Mouse (Mus musculus): ENCODE data around the gene Ddx24. TPM values are rescaled to one million over a fixed set of nuclear protein-coding genes. Genes with fewer than 3 reads are reported as not detected.

Ddx24 gene
- polyA plus RNA-seq, 1 experiment from 2014 or later: 47.5 TPM

DNA sequence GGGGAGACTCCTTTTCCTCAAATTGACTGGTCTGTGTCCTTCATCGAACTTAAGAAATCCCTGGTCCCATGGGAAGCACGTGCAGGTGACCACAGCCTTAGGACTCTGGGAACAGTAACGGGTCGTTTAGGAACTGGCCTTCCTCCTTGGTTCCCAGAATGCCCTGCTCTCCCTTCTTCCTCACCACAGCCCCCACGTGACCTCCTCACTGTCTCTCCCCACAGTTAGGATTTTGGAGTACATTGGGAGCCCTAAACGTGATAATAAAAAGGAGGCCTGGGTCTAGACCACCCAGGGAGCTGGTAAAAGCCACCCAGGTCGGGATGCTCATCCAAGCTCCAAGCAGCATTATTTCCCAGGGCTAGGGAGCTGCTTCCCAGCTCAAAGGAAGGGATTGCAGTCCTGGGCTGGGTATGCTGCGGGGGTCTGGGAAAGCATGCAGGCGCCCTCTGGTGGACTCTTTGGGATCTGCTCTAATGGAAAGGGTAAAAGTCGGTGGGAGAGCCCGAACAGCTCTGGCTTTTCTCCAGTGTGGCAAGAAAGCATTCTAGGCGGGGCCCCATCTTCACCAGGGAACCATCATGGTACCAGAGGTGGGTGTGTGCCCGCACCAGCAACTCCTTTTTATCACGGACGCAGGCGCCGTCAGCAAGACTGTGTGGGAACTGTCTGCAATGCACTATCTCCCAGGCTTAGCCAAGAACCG is 57.9 kb downstream of the Ddx24 start:
- peak overlapping the region; percentile 64 for H3K4me2 ChIP-seq
- H3K4me3 ChIP-seq (replicated peaks): peak overlapping the region; percentile 32
- no peak overlapping the region for H3K27ac ChIP-seq (replicated peaks)
- H3K9ac ChIP-seq: no peak overlapping the region
- H3K36me3 ChIP-seq (replicated peaks): no peaks in the 10 kb centered on the region
- WGBS (ENCODE audit: insufficient replicate concordance): 12% methylated on average over 18 of the region's 18 CpGs
- H3K4me1 ChIP-seq (replicated peaks): peaks cover 14% of the 10 kb centered on the region
- H3K9me3 ChIP-seq (replicated peaks): no peaks in the 10 kb centered on the region
- ATAC-seq (ENCODE audit: insufficient read depth): peak; percentile 63
- H3K27me3 ChIP-seq: peaks cover 19% of the 10 kb centered on the region

DNA sequence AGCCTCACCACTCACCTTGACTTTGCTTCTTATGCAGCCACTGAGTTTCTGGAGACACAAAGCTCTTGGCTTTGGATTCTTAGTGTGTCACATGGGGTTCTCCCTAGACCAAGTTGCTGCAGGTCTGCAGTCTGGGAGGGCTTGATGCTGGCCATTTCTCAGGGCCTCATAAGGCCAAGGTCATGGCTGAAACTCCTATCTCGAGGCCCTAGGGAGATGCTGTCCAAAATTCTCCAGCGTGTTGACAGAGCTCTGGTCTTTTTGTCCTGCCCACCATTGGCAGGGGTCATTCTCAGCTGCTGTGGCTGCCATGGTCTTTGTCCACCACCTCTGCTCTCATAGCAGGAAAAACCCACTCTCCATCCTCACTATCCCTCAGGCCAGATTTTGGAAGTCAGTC is 58.5 kb downstream of the Ddx24 start:
- H3K27me3 ChIP-seq: peaks cover 19% of the 10 kb centered on the region
- H3K36me3 ChIP-seq (replicated peaks): no peaks in the 10 kb centered on the region
- H3K4me3 ChIP-seq (replicated peaks): no peak overlapping the region
- no peak overlapping the region for H3K4me2 ChIP-seq
- H3K9me3 ChIP-seq (replicated peaks): no peaks in the 10 kb centered on the region
- peaks cover 14% of the 10 kb centered on the region for H3K4me1 ChIP-seq (replicated peaks)
- H3K27ac ChIP-seq (replicated peaks): no peak overlapping the region
- 53% methylated on average over 2 of the region's 2 CpGs for WGBS (ENCODE audit: insufficient replicate concordance)
- H3K9ac ChIP-seq: no peak overlapping the region
- ATAC-seq (ENCODE audit: insufficient read depth): no peak

DNA sequence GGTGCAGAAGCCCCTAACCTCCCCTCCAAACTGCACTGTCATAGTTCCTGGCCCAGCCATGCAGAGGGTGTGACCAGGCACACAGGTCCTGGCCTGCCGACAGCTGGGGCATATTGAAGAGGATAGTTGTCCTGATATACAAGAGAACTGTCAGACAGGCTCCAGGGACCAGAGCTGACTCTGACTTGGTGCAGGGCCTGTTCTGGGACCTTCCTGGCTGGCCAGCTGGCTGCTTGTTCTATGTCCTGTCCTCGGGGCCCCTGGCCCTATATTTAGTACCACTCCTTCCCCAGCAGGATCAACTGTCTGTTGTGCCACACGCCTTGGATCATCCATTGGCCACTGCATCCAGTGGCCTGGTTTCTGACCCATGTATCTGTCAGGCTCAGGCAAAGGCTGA is 63.3 kb downstream of the Ddx24 start:
- H3K27me3 ChIP-seq: peaks cover 10% of the 10 kb centered on the region; the same call in 1 of the 2 replicates
- no peaks in the 10 kb centered on the region for H3K9me3 ChIP-seq (replicated peaks)
- no peak overlapping the region for H3K4me3 ChIP-seq (replicated peaks)
- no peaks in the 10 kb centered on the region for H3K36me3 ChIP-seq (replicated peaks)
- H3K4me1 ChIP-seq (replicated peaks): no peaks in the 10 kb centered on the region
- H3K9ac ChIP-seq: no peak overlapping the region
- no peak overlapping the region for H3K4me2 ChIP-seq
- no peak overlapping the region for H3K27ac ChIP-seq (replicated peaks)
- WGBS (ENCODE audit: insufficient replicate concordance): 41% methylated on average over 3 of the region's 3 CpGs
- no peak for ATAC-seq (ENCODE audit: insufficient read depth)

DNA sequence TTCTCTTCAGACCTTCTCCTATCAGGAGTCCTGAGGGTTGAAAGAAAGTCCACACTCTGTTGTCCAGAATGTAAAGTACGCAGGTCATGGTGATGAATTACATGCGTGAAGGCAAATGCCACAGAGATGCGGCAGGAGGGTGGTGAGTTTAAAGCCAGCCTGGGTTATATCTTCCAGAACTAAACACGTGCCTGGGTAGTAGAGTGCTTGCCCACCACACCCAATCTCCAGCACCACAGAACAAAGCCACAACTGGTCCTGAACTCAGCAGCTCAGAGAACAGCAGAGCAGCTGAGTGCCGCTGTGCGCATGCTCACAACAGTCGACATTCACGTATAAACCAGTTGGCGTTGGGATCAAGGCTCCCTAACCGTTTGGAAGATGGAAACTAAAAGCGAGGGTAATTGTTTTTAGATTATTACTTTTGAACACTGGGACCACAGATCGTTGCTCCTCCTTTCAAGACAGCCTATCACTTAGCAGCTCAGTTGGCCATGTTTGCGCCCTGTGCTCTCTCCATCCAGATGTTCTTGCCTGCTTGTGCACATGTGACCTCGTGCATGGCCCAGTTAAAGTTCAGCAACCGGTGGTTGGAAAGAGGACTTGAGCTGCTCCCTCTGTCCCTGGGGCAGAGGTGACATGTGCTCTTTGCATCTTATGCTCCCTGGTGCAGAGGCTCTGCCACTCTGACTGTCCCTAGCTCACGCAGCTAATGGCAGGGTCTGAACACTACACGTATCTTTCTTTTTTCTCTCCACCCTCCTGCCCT is 63.9 kb downstream of the Ddx24 start:
- H3K4me3 ChIP-seq (replicated peaks): no peak overlapping the region
- H3K27ac ChIP-seq (replicated peaks): no peak overlapping the region
- H3K4me1 ChIP-seq (replicated peaks): no peaks in the 10 kb centered on the region
- H3K9ac ChIP-seq: no peak overlapping the region
- 72% methylated on average over 17 of the region's 17 CpGs for WGBS (ENCODE audit: insufficient replicate concordance)
- no peaks in the 10 kb centered on the region for H3K36me3 ChIP-seq (replicated peaks)
- no peaks in the 10 kb centered on the region for H3K9me3 ChIP-seq (replicated peaks)
- no peak for ATAC-seq (ENCODE audit: insufficient read depth)
- peaks cover 5% of the 10 kb centered on the region; the same call in 1 of the 2 replicates for H3K27me3 ChIP-seq
- no peak overlapping the region for H3K4me2 ChIP-seq

DNA sequence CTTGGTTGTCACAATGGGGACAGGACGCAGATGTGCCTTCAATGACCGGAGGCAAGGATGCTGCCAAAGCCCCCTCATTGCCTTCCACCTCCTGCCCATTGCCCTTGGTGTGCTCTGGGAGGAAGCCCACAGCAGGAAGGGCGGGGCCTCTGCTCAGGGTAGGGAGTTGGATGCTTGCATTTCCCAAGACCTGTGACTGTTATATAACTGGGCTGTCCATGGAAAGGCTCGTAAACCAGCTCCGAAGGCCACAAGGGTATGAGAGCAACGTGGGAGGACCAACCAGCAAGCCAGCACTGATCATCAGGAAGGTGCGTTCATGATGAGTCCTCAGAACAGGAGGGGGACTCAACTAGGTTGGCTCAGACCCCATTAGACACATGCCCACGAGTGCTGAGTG is 64.8 kb downstream of the Ddx24 start:
- no peak for ATAC-seq (ENCODE audit: insufficient read depth)
- Histone ChIP-seq H3K4me2 (no peak overlapping the region), H3K27ac (replicated peaks) (no peak overlapping the region), H3K9me3 (replicated peaks) (no peaks in the 10 kb centered on the region), H3K4me1 (replicated peaks) (no peaks in the 10 kb centered on the region), H3K36me3 (replicated peaks) (no peaks in the 10 kb centered on the region), H3K9ac (no peak overlapping the region), H3K27me3 (peaks cover 3% of the 10 kb centered on the region; the same call in 1 of the 2 replicates), H3K4me3 (replicated peaks) (no peak overlapping the region)
- 56% methylated on average over 8 of the region's 8 CpGs for WGBS (ENCODE audit: insufficient replicate concordance)

DNA sequence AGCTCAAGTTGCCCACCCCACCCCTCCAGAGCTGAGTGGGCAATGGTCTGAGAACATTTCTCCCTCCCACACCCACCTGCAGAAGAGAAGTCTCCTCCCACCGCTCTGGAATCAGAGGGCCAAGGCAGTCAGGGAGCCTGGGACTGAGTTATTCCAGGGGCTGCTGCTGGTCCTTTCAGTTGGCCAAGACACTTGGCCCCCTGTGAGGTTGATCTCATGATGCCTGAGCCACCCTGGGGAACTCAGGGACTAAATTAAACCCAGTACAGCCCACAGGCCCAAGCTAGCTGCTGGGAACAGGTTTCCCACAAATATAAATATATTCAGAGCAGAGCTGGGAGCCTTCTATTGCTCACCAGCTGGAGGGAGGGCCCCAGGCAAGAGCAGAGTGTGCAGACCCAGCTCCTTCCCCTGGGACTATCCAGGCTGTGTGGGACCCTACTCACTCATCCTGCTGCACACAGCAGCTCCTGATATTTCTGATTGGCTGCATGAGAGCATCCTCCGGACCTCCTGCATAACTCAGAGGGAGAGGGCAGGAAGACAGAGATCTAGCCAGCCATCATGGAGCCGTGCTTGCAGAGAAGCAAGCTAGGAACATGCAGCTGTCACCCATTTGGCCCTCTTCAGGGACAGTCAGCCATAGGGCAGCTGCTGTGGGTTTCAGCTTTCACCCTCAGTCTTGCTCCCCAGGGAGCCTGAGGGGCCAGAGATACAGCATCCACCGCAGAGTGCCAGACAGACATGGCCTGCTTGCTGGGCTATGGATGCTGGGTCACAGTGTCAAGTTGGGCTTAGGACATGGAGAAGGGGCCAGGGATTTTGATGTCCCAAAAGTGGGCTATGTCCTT is 66.5 kb downstream of the Ddx24 start:
- ATAC-seq (ENCODE audit: insufficient read depth): no peak
- no peak overlapping the region for H3K4me2 ChIP-seq
- no peaks in the 10 kb centered on the region for H3K9me3 ChIP-seq (replicated peaks)
- no peak overlapping the region for H3K27ac ChIP-seq (replicated peaks)
- peaks cover 3% of the 10 kb centered on the region; the same call in 1 of the 2 replicates for H3K27me3 ChIP-seq
- no peaks in the 10 kb centered on the region for H3K36me3 ChIP-seq (replicated peaks)
- 54% methylated on average over 4 of the region's 4 CpGs for WGBS (ENCODE audit: insufficient replicate concordance)
- no peak overlapping the region for H3K9ac ChIP-seq
- no peaks in the 10 kb centered on the region for H3K4me1 ChIP-seq (replicated peaks)
- no peak overlapping the region for H3K4me3 ChIP-seq (replicated peaks)

DNA sequence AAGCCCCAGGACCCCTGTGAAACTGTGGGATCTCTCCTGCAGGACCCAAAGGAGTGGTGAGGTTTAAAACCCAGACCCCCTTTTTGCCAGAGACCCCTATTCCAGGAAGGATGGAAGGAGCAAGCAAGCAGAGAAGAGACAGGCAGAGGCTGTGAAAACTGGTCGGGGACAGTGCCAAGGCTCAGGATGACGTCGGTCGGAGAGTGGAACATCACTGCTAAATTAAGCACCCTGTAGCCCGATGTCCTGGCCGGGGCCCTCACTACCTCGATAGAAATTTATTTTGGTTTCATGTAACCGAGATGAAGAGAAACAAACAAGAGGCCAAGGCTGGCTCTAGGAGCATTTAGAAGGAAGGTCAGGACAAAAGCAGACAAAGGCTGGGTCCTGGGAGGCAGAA is 67.4 kb downstream of the Ddx24 start:
- no peaks in the 10 kb centered on the region for H3K36me3 ChIP-seq (replicated peaks)
- ATAC-seq (ENCODE audit: insufficient read depth): no peak
- H3K4me1 ChIP-seq (replicated peaks): no peaks in the 10 kb centered on the region
- no peak overlapping the region for H3K9ac ChIP-seq
- no peak overlapping the region for H3K4me2 ChIP-seq
- H3K4me3 ChIP-seq (replicated peaks): no peak overlapping the region
- H3K27me3 ChIP-seq: peaks cover 3% of the 10 kb centered on the region; the same call in 1 of the 2 replicates
- 60% methylated on average over 8 of the region's 8 CpGs for WGBS (ENCODE audit: insufficient replicate concordance)
- H3K9me3 ChIP-seq (replicated peaks): no peaks in the 10 kb centered on the region
- H3K27ac ChIP-seq (replicated peaks): no peak overlapping the region

Other genes with a start within 250 kb of the Ddx24 start
- not detected in 2 replicates for gene Prima1, start 183.7 kb downstream of the Ddx24 start, polyA plus RNA-seq (2015; fragmentation: Nextera tagmentation; extraction: Ambion mirVana)
- not detected in 2 replicates for gene Fam181a, start 114.9 kb downstream of the Ddx24 start, polyA plus RNA-seq (2015; fragmentation: Nextera tagmentation; extraction: Ambion mirVana)
- 3.5 and 3.9 TPM in 2 replicates for gene Asb2, start 69.8 kb downstream of the Ddx24 start, polyA plus RNA-seq (2015; fragmentation: Nextera tagmentation; extraction: Ambion mirVana)
- 28.5 and 28.9 TPM in 2 replicates for gene Otub2, start 37.1 kb downstream of the Ddx24 start, polyA plus RNA-seq (2015; fragmentation: Nextera tagmentation; extraction: Ambion mirVana)
- gene 9330161L09Rik, start 18.0 kb downstream of the Ddx24 start, polyA plus RNA-seq (2015; fragmentation: Nextera tagmentation; extraction: Ambion mirVana): 0.12 and 0.26 TPM in 2 replicates
- gene Ifi27, start 8.4 kb upstream of the Ddx24 start, polyA plus RNA-seq (2015; fragmentation: Nextera tagmentation; extraction: Ambion mirVana): 26.4 and 31.5 TPM in 2 replicates
- gene Ifi27l2a, start 17.9 kb upstream of the Ddx24 start, polyA plus RNA-seq (2015; fragmentation: Nextera tagmentation; extraction: Ambion mirVana): 12.7 and 15.7 TPM in 2 replicates
- gene Ifi27l2b, start 31.4 kb upstream of the Ddx24 start, polyA plus RNA-seq (2015; fragmentation: Nextera tagmentation; extraction: Ambion mirVana): not detected in 2 replicates
- 1.0 and 1.3 TPM in 2 replicates for gene Ppp4r4, start 106.5 kb upstream of the Ddx24 start, polyA plus RNA-seq (2015; fragmentation: Nextera tagmentation; extraction: Ambion mirVana)
- 44.0 and 44.7 TPM in 2 replicates for gene Serpina10, start 205.6 kb upstream of the Ddx24 start, polyA plus RNA-seq (2015; fragmentation: Nextera tagmentation; extraction: Ambion mirVana)
- gene Serpina6, start 231.4 kb upstream of the Ddx24 start, polyA plus RNA-seq (2015; fragmentation: Nextera tagmentation; extraction: Ambion mirVana): 1,444 and 1,483 TPM in 2 replicates

Measured in liver, embryonic 15.5 days (tissue).